Mouse (Mus musculus): ENCODE measurements around the gene Adgrl2. TPM values are rescaled to one million over a fixed set of nuclear protein-coding genes. Genes with fewer than 3 reads are reported as not detected.
A peak's percentile ranks its signal among the peaks of the same experiment; 100 is the strongest.

The Adgrl2 gene
- polyA plus RNA-seq, 1 experiment from 2014 or later, result 47.1 TPM

- 60% methylated on average over 10 of the region's 10 CpGs for WGBS
- H3K9me3 ChIP-seq (ENCODE audit: control insufficient read depth, low read length), result no peaks in the 10 kb centered on the region
- H3K27me3 ChIP-seq (ENCODE audit: control insufficient read depth, insufficient read depth, low read length), result no peaks in the 10 kb centered on the region
- H3K36me3 ChIP-seq (ENCODE audit: control insufficient read depth, insufficient read depth, low read length), result no peaks in the 10 kb centered on the region
- no peak for ATAC-seq (ENCODE audit: insufficient number of reproducible peaks, insufficient read depth, low FRiP score, low read depth)
- peak overlapping the region; percentile 32 for H3K4me2 ChIP-seq (ENCODE audit: low read length)
- H3K27ac ChIP-seq (replicated peaks in 1 of 2; ENCODE audit: control insufficient read depth in 1 of 2, insufficient read depth in 1 of 2, low read depth in 2 of 2, low read length in 2 of 2), result no peak overlapping the region
- H3K4me3 ChIP-seq (ENCODE audit: control insufficient read depth in 1 of 2, insufficient read depth in 1 of 2, low read depth in 1 of 2, low read length in 2 of 2), result no peak overlapping the region
- H3K9ac ChIP-seq (ENCODE audit: low read length), result no peak overlapping the region
- H3K4me1 ChIP-seq (ENCODE audit: control insufficient read depth in 2 of 2, insufficient read depth in 2 of 2, low read length in 2 of 2), result peaks cover 19 to 45% of the 10 kb centered on the region in 2 experiments
Observed at GRCm38 (mm10) chr3:148896281-148896680, 94.1 kb downstream of the Adgrl2 start.

GRCm38 (mm10) chr3:148895396-148896109 lies 94.8 kb downstream of the Adgrl2 start:
- Histone ChIP-seq H3K9me3 (ENCODE audit: control insufficient read depth, low read length) (no peaks in the 10 kb centered on the region), H3K4me2 (ENCODE audit: low read length) (peak overlapping the region; percentile 32), H3K9ac (ENCODE audit: low read length) (no peak overlapping the region), H3K27me3 (ENCODE audit: control insufficient read depth, insufficient read depth, low read length) (no peaks in the 10 kb centered on the region), H3K36me3 (ENCODE audit: control insufficient read depth, insufficient read depth, low read length) (0 out of 2 replicates have a peak, but pooled peaks cover under 1% of the 10 kb centered on the region), H3K27ac (replicated peaks in 1 of 2; ENCODE audit: control insufficient read depth in 1 of 2, insufficient read depth in 1 of 2, low read depth in 2 of 2, low read length in 2 of 2) (no peak overlapping the region), H3K4me3 (ENCODE audit: control insufficient read depth in 1 of 2, insufficient read depth in 1 of 2, low read depth in 1 of 2, low read length in 2 of 2) (no peak overlapping the region), H3K4me1 (ENCODE audit: control insufficient read depth in 2 of 2, insufficient read depth in 2 of 2, low read length in 2 of 2) (peaks cover 19 to 44% of the 10 kb centered on the region in 2 experiments)
- 72% methylated on average over 13 of the region's 13 CpGs for WGBS
- no peak; the same call in 1 of the 2 replicates for ATAC-seq (ENCODE audit: insufficient number of reproducible peaks, insufficient read depth, low FRiP score, low read depth)

DNA sequence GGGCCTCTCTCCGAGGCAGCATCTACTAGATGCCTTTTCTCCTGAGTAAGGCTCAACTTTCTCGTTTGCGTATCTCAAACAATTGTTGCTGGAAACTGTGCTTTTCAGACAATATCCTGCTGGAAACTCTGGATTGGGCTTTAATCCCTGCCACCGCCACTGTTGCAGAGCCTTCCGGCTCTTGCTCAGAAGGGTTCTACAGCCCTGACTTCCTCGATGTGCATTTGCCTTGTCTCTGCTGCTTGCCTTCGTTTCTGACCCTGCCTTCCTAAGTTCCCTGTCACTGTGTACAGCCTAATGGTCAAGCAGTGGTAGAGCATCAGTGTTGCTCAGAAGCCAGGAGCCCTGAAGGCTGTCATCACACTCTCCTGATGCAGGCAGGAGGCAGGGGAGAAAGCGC lies 95.5 kb downstream of the Adgrl2 start:
- 69% methylated on average over 8 of the region's 8 CpGs for WGBS
- peaks cover 15 to 37% of the 10 kb centered on the region in 2 experiments for H3K4me1 ChIP-seq (ENCODE audit: control insufficient read depth in 2 of 2, insufficient read depth in 2 of 2, low read length in 2 of 2)
- H3K9ac ChIP-seq (ENCODE audit: low read length), result no peak overlapping the region
- H3K27ac ChIP-seq (replicated peaks in 1 of 2; ENCODE audit: control insufficient read depth in 1 of 2, insufficient read depth in 1 of 2, low read depth in 2 of 2, low read length in 2 of 2), result no peak overlapping the region
- no peak for ATAC-seq (ENCODE audit: insufficient number of reproducible peaks, insufficient read depth, low FRiP score, low read depth)
- peaks cover 5% of the 10 kb centered on the region for H3K36me3 ChIP-seq (ENCODE audit: control insufficient read depth, insufficient read depth, low read length)
- no peak overlapping the region for H3K4me3 ChIP-seq (ENCODE audit: control insufficient read depth in 1 of 2, insufficient read depth in 1 of 2, low read depth in 1 of 2, low read length in 2 of 2)
- no peaks in the 10 kb centered on the region for H3K27me3 ChIP-seq (ENCODE audit: control insufficient read depth, insufficient read depth, low read length)
- H3K4me2 ChIP-seq (ENCODE audit: low read length), result no peak overlapping the region
- H3K9me3 ChIP-seq (ENCODE audit: control insufficient read depth, low read length), result no peaks in the 10 kb centered on the region

- Histone ChIP-seq H3K4me2 (ENCODE audit: low read length) (no peak overlapping the region), H3K4me3 (ENCODE audit: control insufficient read depth in 1 of 2, insufficient read depth in 1 of 2, low read depth in 1 of 2, low read length in 2 of 2) (no peak overlapping the region), H3K27me3 (ENCODE audit: control insufficient read depth, insufficient read depth, low read length) (no peaks in the 10 kb centered on the region), H3K36me3 (ENCODE audit: control insufficient read depth, insufficient read depth, low read length) (peaks cover 5% of the 10 kb centered on the region), H3K9ac (ENCODE audit: low read length) (no peak overlapping the region), H3K9me3 (ENCODE audit: control insufficient read depth, low read length) (no peaks in the 10 kb centered on the region), H3K4me1 (ENCODE audit: control insufficient read depth in 2 of 2, insufficient read depth in 2 of 2, low read length in 2 of 2) (peaks cover 2 to 6% of the 10 kb centered on the region in 2 experiments; a peak in 2 of 4 replicates), H3K27ac (replicated peaks in 1 of 2; ENCODE audit: control insufficient read depth in 1 of 2, insufficient read depth in 1 of 2, low read depth in 2 of 2, low read length in 2 of 2) (no peak overlapping the region)
- ATAC-seq (ENCODE audit: insufficient number of reproducible peaks, insufficient read depth, low FRiP score, low read depth), result no peak
- 68% methylated on average over 5 of the region's 5 CpGs for WGBS
Observed at GRCm38 (mm10) chr3:148887902-148888301, 102.5 kb downstream of the Adgrl2 start.

DNA sequence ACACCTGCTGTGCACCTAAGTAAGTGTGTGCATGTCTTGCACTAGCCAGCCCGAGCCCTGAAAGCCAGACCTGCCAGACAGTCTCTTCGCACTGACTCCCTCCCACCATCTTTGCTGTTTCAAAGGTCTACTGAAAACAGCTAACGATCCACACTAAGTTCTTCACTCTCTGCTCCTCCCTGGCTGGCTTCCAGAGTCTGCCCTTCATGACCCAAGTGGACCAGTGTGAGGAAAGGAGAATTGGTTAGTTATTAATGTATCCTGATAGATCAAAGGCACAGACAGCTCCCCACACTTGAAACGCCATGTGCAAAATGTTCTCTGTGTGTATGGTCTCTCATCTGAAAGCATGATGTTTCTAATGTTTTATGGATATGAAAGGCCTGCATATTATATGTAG lies 103.4 kb downstream of the Adgrl2 start:
- ATAC-seq (ENCODE audit: insufficient number of reproducible peaks, insufficient read depth, low FRiP score, low read depth), result no peak
- Histone ChIP-seq H3K4me2 (ENCODE audit: low read length) (no peak overlapping the region), H3K9me3 (ENCODE audit: control insufficient read depth, low read length) (no peaks in the 10 kb centered on the region), H3K4me1 (ENCODE audit: control insufficient read depth in 2 of 2, insufficient read depth in 2 of 2, low read length in 2 of 2) (peaks cover 2 to 6% of the 10 kb centered on the region in 2 experiments; a peak in 2 of 4 replicates), H3K27me3 (ENCODE audit: control insufficient read depth, insufficient read depth, low read length) (no peaks in the 10 kb centered on the region), H3K9ac (ENCODE audit: low read length) (no peak overlapping the region), H3K36me3 (ENCODE audit: control insufficient read depth, insufficient read depth, low read length) (peaks cover 5% of the 10 kb centered on the region), H3K27ac (replicated peaks in 1 of 2; ENCODE audit: control insufficient read depth in 1 of 2, insufficient read depth in 1 of 2, low read depth in 2 of 2, low read length in 2 of 2) (no peak overlapping the region), H3K4me3 (ENCODE audit: control insufficient read depth in 1 of 2, insufficient read depth in 1 of 2, low read depth in 1 of 2, low read length in 2 of 2) (no peak overlapping the region)
- WGBS, result 82% methylated on average over 4 of the region's 4 CpGs

DNA sequence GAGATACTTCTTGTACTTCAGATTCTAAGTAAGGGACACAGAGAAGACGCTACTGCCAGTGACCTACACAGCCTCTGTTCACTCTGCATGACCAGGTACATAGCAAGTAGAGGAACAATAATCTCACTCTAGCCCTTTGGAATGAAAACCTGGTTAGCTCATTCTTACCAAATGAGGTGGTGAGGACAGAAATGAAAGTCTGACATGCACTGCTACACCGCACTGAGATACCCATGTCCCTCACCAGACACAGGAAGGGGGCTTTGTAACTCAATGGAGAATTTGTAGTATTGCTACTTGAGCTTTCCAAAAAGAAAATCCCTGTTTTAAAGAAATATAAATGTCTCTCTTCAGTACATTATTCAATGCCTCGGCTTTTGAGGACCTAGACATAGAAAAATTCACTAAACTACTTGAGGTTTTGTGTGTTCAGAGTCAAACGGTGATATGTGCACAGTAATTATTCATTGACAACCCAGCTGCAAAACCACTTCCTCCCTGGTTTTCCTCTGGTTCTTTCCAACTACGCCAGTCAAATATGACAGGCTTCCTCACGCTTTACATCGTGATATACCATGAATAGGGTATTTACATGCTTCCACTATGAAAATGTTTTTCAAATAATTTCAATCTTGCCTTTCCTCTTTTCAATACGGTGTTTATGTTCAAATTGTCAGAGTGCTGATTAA lies 104.2 kb downstream of the Adgrl2 start:
- Histone ChIP-seq H3K27ac (replicated peaks in 1 of 2; ENCODE audit: control insufficient read depth in 1 of 2, insufficient read depth in 1 of 2, low read depth in 2 of 2, low read length in 2 of 2) (no peak overlapping the region), H3K27me3 (ENCODE audit: control insufficient read depth, insufficient read depth, low read length) (no peaks in the 10 kb centered on the region), H3K36me3 (ENCODE audit: control insufficient read depth, insufficient read depth, low read length) (peaks cover 5% of the 10 kb centered on the region), H3K4me3 (ENCODE audit: control insufficient read depth in 1 of 2, insufficient read depth in 1 of 2, low read depth in 1 of 2, low read length in 2 of 2) (no peak overlapping the region), H3K9me3 (ENCODE audit: control insufficient read depth, low read length) (no peaks in the 10 kb centered on the region), H3K4me1 (ENCODE audit: control insufficient read depth in 2 of 2, insufficient read depth in 2 of 2, low read length in 2 of 2) (peaks cover 2 to 6% of the 10 kb centered on the region in 2 experiments; a peak in 2 of 4 replicates), H3K4me2 (ENCODE audit: low read length) (no peak overlapping the region), H3K9ac (ENCODE audit: low read length) (no peak overlapping the region)
- no peak for ATAC-seq (ENCODE audit: insufficient number of reproducible peaks, insufficient read depth, low FRiP score, low read depth)
- WGBS, result 80% methylated on average over 8 of the region's 8 CpGs

- Histone ChIP-seq H3K4me1 (ENCODE audit: control insufficient read depth in 2 of 2, insufficient read depth in 2 of 2, low read length in 2 of 2) (peaks cover 2 to 6% of the 10 kb centered on the region in 2 experiments; a peak in 2 of 4 replicates), H3K27ac (replicated peaks in 1 of 2; ENCODE audit: control insufficient read depth in 1 of 2, insufficient read depth in 1 of 2, low read depth in 2 of 2, low read length in 2 of 2) (no peak overlapping the region), H3K9ac (ENCODE audit: low read length) (no peak overlapping the region), H3K36me3 (ENCODE audit: control insufficient read depth, insufficient read depth, low read length) (peaks cover 2% of the 10 kb centered on the region), H3K27me3 (ENCODE audit: control insufficient read depth, insufficient read depth, low read length) (no peaks in the 10 kb centered on the region), H3K4me2 (ENCODE audit: low read length) (no peak overlapping the region), H3K4me3 (ENCODE audit: control insufficient read depth in 1 of 2, insufficient read depth in 1 of 2, low read depth in 1 of 2, low read length in 2 of 2) (no peak overlapping the region), H3K9me3 (ENCODE audit: control insufficient read depth, low read length) (no peaks in the 10 kb centered on the region)
- ATAC-seq (ENCODE audit: insufficient number of reproducible peaks, insufficient read depth, low FRiP score, low read depth), result no peak
- WGBS, result 83% methylated on average over 4 of the region's 4 CpGs
Observed at GRCm38 (mm10) chr3:148885184-148885583, 105.2 kb downstream of the Adgrl2 start.

All from heart, embryonic 14.5 days (tissue).